Mouse (Mus musculus): Measurements from ENCODE around the gene Paqr6.
"Not testable (repeated sequence)": the region's sequence is repeated elsewhere in the genome, so short reads cannot be mapped to it uniquely, and the experiment has no call there.

Gene Paqr6

GRCm38 (mm10) chr3:88365705-88366361 is 1.4 kb downstream of the Paqr6 start:
- in situ Hi-C loops (cut with MboI, MseI), result loop anchor here (10.0 kb wide), 1 partner anchor 1369 kb away; no protein-coding TSS in a partner anchor

GRCm38 (mm10) chr3:88366830-88367428 is 2.5 kb downstream of the Paqr6 start:
- in situ Hi-C loops (cut with MboI, MseI), result loop anchor here (10.0 kb wide), 1 partner anchor 1368 kb away; no protein-coding TSS in a partner anchor

GRCm38 (mm10) chr3:88367517-88367916 is 3.1 kb downstream of the Paqr6 start:
- in situ Hi-C loops (cut with MboI, MseI), result loop anchor here (10.0 kb wide), 1 partner anchor 1367 kb away; no protein-coding TSS in a partner anchor

- in situ Hi-C loops (cut with MboI, MseI), result loop anchor here (10.0 kb wide), 1 partner anchor 1366 kb away; no protein-coding TSS in a partner anchor
Measured at GRCm38 (mm10) chr3:88368511-88368910, 4.1 kb downstream of the Paqr6 start.

- in situ Hi-C loops (cut with MboI, MseI), result not testable (repeated sequence)
Measured at GRCm38 (mm10) chr3:88372643-88373042, 8.3 kb downstream of the Paqr6 start, which contains the start of gene Bglap3. Gene Bglap3 (minus strand): TSS chr3:88372743.

GRCm38 (mm10) chr3:88375750-88376626 is 11.6 kb downstream of the Paqr6 start:
- in situ Hi-C loops (cut with MboI, MseI), result not testable (repeated sequence)

- in situ Hi-C loops (cut with MboI, MseI), result not testable (repeated sequence)
Measured at GRCm38 (mm10) chr3:88376644-88377043, 12.3 kb downstream of the Paqr6 start.

GRCm38 (mm10) chr3:88378599-88378998 is 14.2 kb downstream of the Paqr6 start, which contains the start of gene Bglap2:
Gene Bglap2 (minus strand): TSS chr3:88378699.
- in situ Hi-C loops (cut with MboI, MseI), result not testable (repeated sequence)

- in situ Hi-C loops (cut with MboI, MseI), result not testable (repeated sequence)
Measured at GRCm38 (mm10) chr3:88381389-88382315, 17.3 kb downstream of the Paqr6 start.

- in situ Hi-C loops (cut with MboI, MseI), result not testable (repeated sequence)
Measured at GRCm38 (mm10) chr3:88382383-88382782, 18.0 kb downstream of the Paqr6 start.

- in situ Hi-C loops (cut with MboI, MseI), result no loop called here
Measured at GRCm38 (mm10) chr3:88384364-88384763, 20.0 kb downstream of the Paqr6 start, which contains the start of gene Bglap. Gene Bglap (minus strand): TSS chr3:88384464.

GRCm38 (mm10) chr3:88393776-88394375 is 29.5 kb downstream of the Paqr6 start:
- in situ Hi-C loops (cut with MboI, MseI), result no loop called here

GRCm38 (mm10) chr3:88395288-88395687 is 30.9 kb downstream of the Paqr6 start:
- in situ Hi-C loops (cut with MboI, MseI), result no loop called here

- in situ Hi-C loops (cut with MboI, MseI), result no loop called here
Measured at GRCm38 (mm10) chr3:88395742-88396141, 31.4 kb downstream of the Paqr6 start.

GRCm38 (mm10) chr3:88398666-88399065 is 34.3 kb downstream of the Paqr6 start:
- in situ Hi-C loops (cut with MboI, MseI), result no loop called here

- in situ Hi-C loops (cut with MboI, MseI), result no loop called here
Measured at GRCm38 (mm10) chr3:88403522-88404230, 39.3 kb downstream of the Paqr6 start.

GRCm38 (mm10) chr3:88407090-88407489 is 42.7 kb downstream of the Paqr6 start:
- in situ Hi-C loops (cut with MboI, MseI), result loop anchor here (5.0 kb wide), 1 partner anchor 65 kb away; no protein-coding TSS in a partner anchor

GRCm38 (mm10) chr3:88407529-88407928 is 43.1 kb downstream of the Paqr6 start:
- in situ Hi-C loops (cut with MboI, MseI), result loop anchor here (5.0 kb wide), 1 partner anchor 65 kb away; no protein-coding TSS in a partner anchor

- in situ Hi-C loops (cut with MboI, MseI), result loop anchor here (5.0 kb wide), 1 partner anchor 63 kb away; no protein-coding TSS in a partner anchor
Measured at GRCm38 (mm10) chr3:88408953-88409352, 44.6 kb downstream of the Paqr6 start.

All from regulatory T cell (primary cell).